Mouse (Mus musculus) liver, postnatal 0 days (tissue): ENCODE results near the gene Zfp189. TPM values are rescaled to one million over a fixed set of nuclear protein-coding genes. Genes with fewer than 3 reads are reported as not detected.
A peak's percentile ranks its signal among the peaks of the same experiment; 100 is the strongest.
"Not testable (repeated sequence)": the region's sequence is repeated elsewhere in the genome, so short reads cannot be mapped to it uniquely, and the experiment has no call there.

ENCODE experiments used
- ATAC-seq: fragments of 200-750 bp; cut with Nextera tagmentation; 2 replicates; pipeline ENCODE4 v1.8.0; 2017; ENCODE audit warnings: mild to moderate bottlenecking, moderate library complexity
- DNase-seq: peaks from one replicate; pipeline ENCODE4 v3.0.0-alpha.2; 2016
- H3K27ac ChIP-seq: fragments of 300-500 bp; sonication (generic); 2 replicates; pipeline ENCODE4 v1.5.1; 2014; ENCODE audit warnings: antibody characterized with exemption, moderate library complexity, mild to moderate bottlenecking, low read depth
- H3K27me3 ChIP-seq: fragments of 300-500 bp; sonication (generic); 2 replicates; pipeline ENCODE4 v1.6.1; 2014; ENCODE audit warnings: low read length, control low read depth, mixed read lengths; ENCODE audit not compliant: insufficient read depth
- H3K36me3 ChIP-seq: fragments of 300-500 bp; sonication (generic); replicated peaks from 2 replicates; pipeline ENCODE4 v1.6.1; 2014; ENCODE audit warnings: mild to moderate bottlenecking, control low read depth, low read length, moderate library complexity, mixed read lengths; ENCODE audit not compliant: insufficient read depth
- H3K4me1 ChIP-seq: fragments of 300-500 bp; sonication (generic); 2 replicates; pipeline ENCODE4 v1.6.1; 2014; ENCODE audit warnings: antibody characterized with exemption, mild to moderate bottlenecking, control low read depth; ENCODE audit not compliant: insufficient read depth
- H3K4me2 ChIP-seq: fragments of 300-500 bp; sonication (generic); 2 replicates; pipeline ENCODE4 v1.6.1; 2014; ENCODE audit warnings: low read depth, mild to moderate bottlenecking, low read length, moderate library complexity, mixed read lengths
- H3K4me3 ChIP-seq: fragments of 300-500 bp; sonication (generic); 2 replicates; pipeline ENCODE4 v1.5.1; 2014; ENCODE audit warnings: low read depth, low read length
- H3K9ac ChIP-seq: fragments of 300-500 bp; sonication (generic); replicated peaks from 2 replicates; pipeline ENCODE4 v1.6.1; 2014; ENCODE audit warnings: mild to moderate bottlenecking, moderate library complexity
- H3K9me3 ChIP-seq: fragments of 300-500 bp; sonication (generic); 2 replicates; pipeline ENCODE4 v1.6.1; 2016; ENCODE audit warnings: mild to moderate bottlenecking, control low read depth, low read length, mixed read lengths
- CTCF ChIP-seq: sonication (generic); IDR thresholded peaks from 2 replicates; pipeline ENCODE4 v1.5.1; 2016; ENCODE audit warnings: antibody characterized with exemption, low read depth
- EP300 ChIP-seq: IDR thresholded peaks from 2 replicates; pipeline ENCODE4 v1.6.1; 2016; ENCODE audit warnings: antibody characterized with exemption, low read depth, mild to moderate bottlenecking
- WGBS: fragments of 180-500 bp; shearing (Covaris S2); extraction: QIAGEN DNeasy Blood & Tissue Kit; methylation state at CpG from one replicate; pipeline ENCODE4 v1.1.7; 2014; ENCODE audit not compliant: insufficient replicate concordance; 5-methylcytosine and 5-hydroxymethylcytosine counted together
- polyA plus RNA-seq: library from polyadenylated mRNA; unstranded; fragments of >200 nt; fragmentation: Nextera tagmentation; extraction: Ambion mirVana; gene quantifications from 2 replicates; pipeline ENCODE4 v1.2.1, GENCODE M21; 2015

Zfp189 gene
- polyA plus RNA-seq: 2.2 and 2.5 TPM in 2 replicates

GRCm38 (mm10) chr4:49520572-49521340, at the start of gene Zfp189, which contains the start of gene Mrpl50:
Zfp189 (plus strand) TSS chr4:49521176.
Mrpl50 (minus strand) TSS chr4:49521093.
- Histone ChIP-seq H3K27ac (peak within 1 kb of the TSS; percentile 90), H3K9me3 (no peaks in the 10 kb centered on the region), H3K4me2 (peak within 1 kb of the TSS; percentile 90), H3K4me1 (peaks cover 13% of the 10 kb centered on the region), H3K9ac (peak within 1 kb of the TSS; percentile 88), H3K4me3 (peak within 1 kb of the TSS; percentile 84), H3K27me3 (no peaks in the 10 kb centered on the region), H3K36me3 (peaks cover 4% of the 10 kb centered on the region; the same call in 1 of the 2 replicates)
- WGBS: under 1% methylated on average over 41 of the region's 41 CpGs
- TF ChIP-seq EP300 (no peak), CTCF (no peak)
- peak; percentile 100 for ATAC-seq
- peak; percentile 92 for DNase-seq

GRCm38 (mm10) chr4:49473435-49474100, 47.4 kb upstream of the Zfp189 start, which contains the start of gene Acnat1:
Acnat1 (minus strand) TSS chr4:49473912.
- no peak for DNase-seq
- Histone ChIP-seq H3K27ac (no peak within 1 kb of the TSS), H3K27me3 (no peaks in the 10 kb centered on the region), H3K4me2 (no peak within 1 kb of the TSS), H3K4me3 (no peak within 1 kb of the TSS), H3K9ac (no peak within 1 kb of the TSS), H3K36me3 (no peaks in the 10 kb centered on the region; the same call in 1 of the 2 replicates), H3K4me1 (peaks cover 14% of the 10 kb centered on the region), H3K9me3 (no peaks in the 10 kb centered on the region)
- no peak for TF ChIP-seq CTCF
- TF ChIP-seq EP300: no peak
- no peak for ATAC-seq
- WGBS: 47% methylated on average over 3 of the region's 3 CpGs

- Histone ChIP-seq H3K4me2 (no peak overlapping the region), H3K9ac (no peak overlapping the region), H3K4me3 (no peak overlapping the region)
Measured at GRCm38 (mm10) chr4:49474583-49474982, 46.4 kb upstream of the Zfp189 start.

GRCm38 (mm10) chr4:49478118-49478877, 42.7 kb upstream of the Zfp189 start:
- WGBS: 19% methylated on average over 19 of the region's 19 CpGs
- H3K4me1 ChIP-seq: peaks cover 19% of the 10 kb centered on the region

More at GRCm38 (mm10) chr4:49474583-49474982, 46.4 kb upstream of the Zfp189 start:
- H3K36me3 ChIP-seq: no peaks in the 10 kb centered on the region; the same call in 1 of the 2 replicates
- H3K27me3 ChIP-seq: no peaks in the 10 kb centered on the region
- TF ChIP-seq EP300: peak; percentile 70; the same call in 1 of the 2 replicates
- no peak for TF ChIP-seq CTCF
- no peak for DNase-seq
- peaks cover 14% of the 10 kb centered on the region for H3K4me1 ChIP-seq
- ATAC-seq: peak; percentile 43
- H3K27ac ChIP-seq: no peak overlapping the region
- H3K9me3 ChIP-seq: no peaks in the 10 kb centered on the region

GRCm38 (mm10) chr4:49479035-49479434, 41.9 kb upstream of the Zfp189 start:
- ATAC-seq, DNase-seq, H3K27me3 ChIP-seq, H3K9me3 ChIP-seq, H3K9ac ChIP-seq, H3K4me3 ChIP-seq, H3K36me3 ChIP-seq: not testable (repeated sequence)
- peak overlapping the region; percentile 23; the same call in 1 of the 2 replicates for H3K27ac ChIP-seq
- 26% methylated on average over 2 of the region's 2 CpGs for WGBS
- peaks cover 19% of the 10 kb centered on the region for H3K4me1 ChIP-seq
- H3K4me2 ChIP-seq: peak overlapping the region; percentile 66; the same call in 1 of the 2 replicates

More at GRCm38 (mm10) chr4:49478118-49478877, 42.7 kb upstream of the Zfp189 start:
- peak overlapping the region; percentile 66 for H3K4me2 ChIP-seq
- H3K9me3 ChIP-seq: no peaks in the 10 kb centered on the region
- no peaks in the 10 kb centered on the region for H3K36me3 ChIP-seq
- H3K9ac ChIP-seq: peak overlapping the region; percentile 47
- H3K27ac ChIP-seq: peak overlapping the region; percentile 58
- TF ChIP-seq CTCF (no peak), EP300 (peak; percentile 85)
- no peaks in the 10 kb centered on the region for H3K27me3 ChIP-seq
- peak; percentile 75 for DNase-seq
- peak overlapping the region; percentile 34 for H3K4me3 ChIP-seq
- peak; percentile 86 for ATAC-seq
